Mouse (Mus musculus) heart, embryonic 10.5 days (tissue): ENCODE results near the gene Retnlb. TPM values are rescaled to one million over a fixed set of nuclear protein-coding genes. Genes with fewer than 3 reads are reported as not detected.
"Not testable (repeated sequence)": the region's sequence is repeated elsewhere in the genome, so short reads cannot be mapped to it uniquely, and the experiment has no call there.

Source experiments
- DNase-seq: peaks from one replicate; pipeline ENCODE4 v3.0.0-alpha.2; 2017; ENCODE audit warnings: low spot score
- H3K27ac ChIP-seq: fragments of 300-500 bp; sonication (generic); 2 replicates; pipeline ENCODE4 v1.5.1; 2016; ENCODE audit warnings: mild to moderate bottlenecking
- H3K27me3 ChIP-seq: fragments of 300-500 bp; sonication (generic); 2 replicates; pipeline ENCODE4 v1.6.1; 2016; ENCODE audit warnings: mild to moderate bottlenecking; ENCODE audit not compliant: poor library complexity, insufficient read depth, severe bottlenecking
- H3K36me3 ChIP-seq: fragments of 300-500 bp; sonication (generic); 2 replicates; pipeline ENCODE4 v1.6.1; 2016; ENCODE audit warnings: mild to moderate bottlenecking, moderate library complexity
- H3K4me1 ChIP-seq: fragments of 300-500 bp; sonication (generic); 2 replicates; pipeline ENCODE4 v1.6.1; 2016; ENCODE audit warnings: mild to moderate bottlenecking
- H3K4me3 ChIP-seq: fragments of 300-500 bp; sonication (generic); 2 replicates; pipeline ENCODE4 v1.5.1; 2016; ENCODE audit warnings: mild to moderate bottlenecking, moderate library complexity
- H3K9me3 ChIP-seq: fragments of 300-500 bp; sonication (generic); 2 replicates; pipeline ENCODE4 v1.6.1; 2016; ENCODE audit warnings: mild to moderate bottlenecking, moderate library complexity
- WGBS: fragments of 180-500 bp; shearing (Covaris S2); methylation state at CpG from one replicate; pipeline ENCODE4 v1.1.7; 2016; 5-methylcytosine and 5-hydroxymethylcytosine counted together
- polyA plus RNA-seq: library from polyadenylated mRNA; unstranded; fragments of >200 nt; fragmentation: Nextera tagmentation; extraction: Ambion mirVana; gene quantifications from 2 replicates; pipeline ENCODE4 v1.2.1, GENCODE M21; 2016

The Retnlb gene
- polyA plus RNA-seq, 1 experiment from 2014 or later = not detected

DNA sequence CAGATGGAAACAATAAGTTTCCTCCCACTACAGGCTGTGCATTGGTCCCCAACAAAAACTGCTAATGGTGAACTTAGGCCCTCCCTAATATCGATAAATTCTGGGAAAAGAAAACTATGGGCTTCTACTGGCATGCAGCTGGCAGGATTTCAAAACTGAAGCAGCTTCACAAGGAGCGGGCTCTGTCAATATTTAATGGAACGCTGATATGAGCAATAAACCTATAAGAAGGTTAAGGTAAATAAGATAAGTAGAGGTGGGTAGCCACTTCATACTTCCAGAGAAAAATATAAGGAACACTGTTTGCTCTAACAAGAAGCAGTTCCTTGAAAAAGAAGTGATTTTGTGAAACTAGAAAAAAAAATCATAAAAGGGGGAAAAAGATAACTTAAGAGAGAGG lies 9.8 kb downstream of the Retnlb start:
- Histone ChIP-seq H3K36me3 (no peaks in the 10 kb centered on the region), H3K4me1 (no peaks in the 10 kb centered on the region), H3K27ac (no peak overlapping the region), H3K9me3 (no peaks in the 10 kb centered on the region), H3K4me3 (no peak overlapping the region), H3K27me3 (no peaks in the 10 kb centered on the region)
- DNase-seq = no peak
- 75% methylated on average over 3 of the region's 3 CpGs for WGBS

DNA sequence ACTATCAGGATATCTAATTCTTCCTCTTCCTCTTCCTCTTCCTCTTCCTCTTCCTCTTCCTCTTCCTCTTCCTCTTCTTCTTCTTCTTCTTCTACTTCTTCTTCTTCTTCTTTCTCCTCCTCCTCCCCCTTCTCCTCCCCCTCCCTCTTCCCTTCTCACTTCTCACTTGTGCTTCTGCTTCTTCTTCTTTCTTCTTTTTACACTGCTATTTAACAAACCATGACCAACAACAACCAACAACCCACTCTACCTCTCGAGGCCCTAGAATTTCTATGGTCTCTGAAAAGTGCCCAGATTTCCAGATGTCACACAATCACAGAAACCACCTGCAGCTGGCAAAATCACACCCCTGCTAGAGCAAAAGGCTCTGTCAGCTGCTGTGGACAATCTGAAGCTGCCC lies 11.0 kb downstream of the Retnlb start:
- Histone ChIP-seq H3K27me3 (no peaks in the 10 kb centered on the region), H3K4me3 (no peak overlapping the region), H3K36me3 (no peaks in the 10 kb centered on the region), H3K27ac (no peak overlapping the region), H3K4me1 (no peaks in the 10 kb centered on the region), H3K9me3 (no peaks in the 10 kb centered on the region)
- DNase-seq = no peak
- WGBS = 50% methylated on average over 1 of the region's 1 CpGs

DNA sequence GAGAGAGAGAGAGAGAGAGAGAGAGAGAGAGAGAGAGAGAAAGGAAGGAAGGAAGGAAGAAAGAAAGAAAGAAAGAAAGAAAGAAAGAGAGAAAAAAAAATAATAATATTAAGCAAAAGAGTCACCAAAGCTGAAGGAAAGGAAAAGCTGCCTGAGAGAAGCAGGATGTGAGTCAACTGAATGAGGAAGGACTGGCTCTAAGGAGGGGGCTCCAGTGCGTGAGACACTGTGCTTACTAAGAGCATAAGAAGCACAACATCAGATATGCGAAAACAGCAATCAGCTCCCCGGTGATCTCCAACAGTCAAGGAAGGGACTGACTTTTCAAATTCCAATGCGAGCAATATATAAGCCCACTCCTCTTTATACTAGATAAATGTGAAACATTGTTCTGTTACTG lies 12.4 kb downstream of the Retnlb start:
- Histone ChIP-seq H3K27ac (no peak overlapping the region), H3K9me3 (no peaks in the 10 kb centered on the region), H3K4me3 (no peak overlapping the region), H3K4me1 (no peaks in the 10 kb centered on the region), H3K36me3 (no peaks in the 10 kb centered on the region), H3K27me3 (no peaks in the 10 kb centered on the region)
- WGBS = 73% methylated on average over 4 of the region's 4 CpGs
- no peak for DNase-seq

DNA sequence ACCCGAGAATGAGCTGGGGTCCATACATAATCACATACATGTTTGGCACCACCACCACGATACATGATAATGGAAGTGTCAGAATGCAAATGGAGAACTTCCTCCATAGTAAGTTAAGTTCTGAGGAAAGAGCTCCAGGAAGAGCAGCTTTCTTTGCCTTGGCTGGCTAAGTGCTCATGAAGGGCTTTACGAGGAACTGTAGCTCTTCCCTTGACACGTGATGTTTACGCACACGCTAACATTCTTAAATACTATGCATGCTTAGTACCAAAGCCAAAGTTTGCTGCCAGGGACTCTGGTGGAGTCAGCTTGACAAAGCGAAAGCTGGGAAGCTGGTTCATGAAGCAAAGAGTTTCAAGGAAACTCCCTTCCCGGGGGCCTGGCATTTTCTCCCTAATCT lies 15.4 kb downstream of the Retnlb start:
- no peaks in the 10 kb centered on the region for H3K36me3 ChIP-seq
- no peak overlapping the region for H3K4me3 ChIP-seq
- DNase-seq = no peak
- no peaks in the 10 kb centered on the region for H3K27me3 ChIP-seq
- whole genome bisulfite sequencing = 68% methylated on average over 8 of the region's 8 CpGs
- H3K27ac ChIP-seq = no peak overlapping the region
- H3K4me1 ChIP-seq = no peaks in the 10 kb centered on the region
- no peaks in the 10 kb centered on the region for H3K9me3 ChIP-seq

DNA sequence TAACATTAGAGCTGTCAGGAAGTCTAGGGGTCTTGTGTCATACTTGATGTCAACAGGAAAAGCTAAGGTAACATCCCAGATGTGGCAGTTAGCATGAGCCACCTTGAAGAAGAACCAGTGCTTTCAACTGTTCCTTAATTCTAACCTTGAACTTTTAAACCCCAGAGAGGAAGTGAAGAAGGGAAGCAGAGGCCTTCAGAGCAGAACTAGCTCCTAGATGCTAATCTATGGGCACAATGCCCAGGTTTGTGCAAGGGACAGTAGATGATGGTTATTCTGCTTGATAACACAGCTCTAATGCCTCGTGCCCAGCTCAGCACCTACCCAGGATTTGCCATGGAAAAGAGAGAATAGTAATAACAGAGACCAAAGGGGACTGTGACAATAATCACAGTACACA lies 17.0 kb downstream of the Retnlb start:
- not testable (repeated sequence) for DNase-seq, H3K36me3 ChIP-seq, H3K27ac ChIP-seq, H3K27me3 ChIP-seq, H3K4me3 ChIP-seq, H3K4me1 ChIP-seq, H3K9me3 ChIP-seq
- 50% methylated on average over 1 of the region's 1 CpGs for WGBS

DNA sequence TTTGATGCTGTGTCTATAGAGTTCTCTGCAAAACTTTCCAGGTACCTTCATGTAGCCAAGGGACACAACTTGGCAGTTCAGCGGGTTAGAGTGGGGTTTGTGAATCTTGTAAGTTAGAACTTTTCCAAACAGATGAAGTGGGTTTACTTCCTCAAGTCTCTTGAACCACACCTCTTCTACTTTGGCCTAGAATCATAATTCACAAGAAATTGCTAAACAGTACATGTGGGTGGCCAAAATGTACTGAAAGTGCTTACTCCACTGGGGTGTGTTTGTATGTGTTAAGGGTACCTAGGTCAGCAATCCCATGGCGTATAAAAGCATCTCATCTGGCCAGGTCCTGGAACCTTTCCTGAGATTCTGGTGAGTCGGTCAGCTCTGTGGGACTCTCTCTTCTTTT lies 25.6 kb downstream of the Retnlb start, which contains the start of gene Retnla:
Gene Retnla (plus strand): TSS at position 286 of the 400 bp plus-strand sequence.
- WGBS = 79% methylated on average over 3 of the region's 3 CpGs
- Histone ChIP-seq H3K4me3 (no peak within 1 kb of the TSS), H3K27me3 (no peaks in the 10 kb centered on the region), H3K4me1 (no peaks in the 10 kb centered on the region), H3K9me3 (no peaks in the 10 kb centered on the region), H3K36me3 (no peaks in the 10 kb centered on the region), H3K27ac (no peak within 1 kb of the TSS)
- no peak for DNase-seq

DNA sequence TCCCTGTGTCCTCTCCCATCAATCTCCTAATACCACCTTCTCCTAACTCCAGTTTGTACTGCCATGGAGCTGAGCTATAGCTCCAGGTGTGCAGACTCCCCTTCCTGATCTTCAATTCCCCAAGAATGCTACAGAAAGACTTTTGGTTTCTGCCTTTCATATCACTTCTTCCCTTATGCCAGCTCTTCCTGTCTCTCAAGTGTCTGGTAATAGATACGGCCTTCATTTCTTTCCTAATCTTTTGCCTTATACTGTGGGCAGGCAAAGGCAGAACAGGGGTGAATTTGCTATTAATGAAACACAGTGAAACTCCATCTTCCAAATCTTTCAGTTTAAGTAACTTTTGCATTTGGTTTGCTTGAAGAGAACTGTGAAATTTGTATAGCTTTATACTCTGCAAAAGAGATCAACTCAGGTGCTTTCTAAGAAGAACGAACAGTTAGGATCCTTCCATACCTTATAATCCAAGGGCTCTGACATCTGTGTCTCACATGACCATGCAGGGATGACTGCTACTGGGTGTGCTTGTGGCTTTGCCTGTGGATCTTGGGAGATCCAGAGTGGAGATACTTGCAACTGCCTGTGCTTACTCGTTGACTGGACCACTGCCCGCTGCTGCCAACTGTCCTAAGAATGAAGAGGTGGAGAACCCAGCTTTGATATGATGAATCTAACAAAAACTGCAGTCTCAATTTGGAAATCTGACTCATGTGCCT lies 27.2 kb downstream of the Retnlb start:
- no peaks in the 10 kb centered on the region for H3K4me1 ChIP-seq
- H3K36me3 ChIP-seq = no peaks in the 10 kb centered on the region
- WGBS = 80% methylated on average over 4 of the region's 4 CpGs
- no peak overlapping the region for H3K27ac ChIP-seq
- H3K4me3 ChIP-seq = no peak overlapping the region
- no peaks in the 10 kb centered on the region for H3K27me3 ChIP-seq
- DNase-seq = no peak
- no peaks in the 10 kb centered on the region for H3K9me3 ChIP-seq

DNA sequence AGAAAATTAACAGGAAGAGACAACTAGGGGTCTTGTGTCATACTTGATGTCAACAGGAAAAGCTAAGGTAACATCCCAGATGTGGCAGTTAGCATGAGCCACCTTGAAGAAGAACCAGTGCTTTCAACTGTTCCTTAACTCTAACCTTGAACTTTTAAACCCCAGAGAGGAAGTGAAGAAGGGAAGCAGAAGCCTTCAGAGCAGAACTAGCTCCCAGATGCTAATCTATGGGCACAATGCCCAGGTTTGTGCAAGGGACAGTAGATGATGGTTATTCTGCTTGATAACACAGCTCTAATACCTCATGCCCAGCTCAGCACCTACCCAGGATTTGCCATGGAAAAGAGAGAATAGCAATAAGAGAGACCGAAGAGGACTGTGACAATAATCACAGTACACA lies 48.3 kb downstream of the Retnlb start:
- WGBS = 89% methylated on average over 1 of the region's 1 CpGs
- H3K36me3 ChIP-seq, DNase-seq, H3K4me1 ChIP-seq, H3K27ac ChIP-seq, H3K27me3 ChIP-seq, H3K9me3 ChIP-seq, H3K4me3 ChIP-seq: not testable (repeated sequence)

DNA sequence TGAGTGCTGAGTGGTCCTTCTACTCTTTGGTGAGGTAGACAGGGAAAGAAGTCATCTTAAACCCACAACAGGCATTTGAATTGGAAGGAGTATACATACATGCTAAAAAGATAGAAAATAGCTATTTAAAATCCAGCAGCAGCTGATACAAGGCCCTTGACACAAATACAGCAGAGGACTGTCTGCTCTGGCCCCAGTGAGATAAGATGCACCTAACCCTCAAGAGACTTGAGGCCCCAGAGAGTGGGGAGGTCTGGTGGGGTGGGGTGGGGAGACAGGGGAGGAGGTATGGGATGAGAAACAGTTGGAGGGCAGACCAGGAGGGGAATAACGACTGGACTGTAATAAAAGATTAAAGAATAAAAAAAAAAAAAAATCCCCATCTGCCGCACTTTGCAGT lies 51.0 kb downstream of the Retnlb start:
- Histone ChIP-seq H3K36me3 (no peaks in the 10 kb centered on the region), H3K4me3 (no peak overlapping the region), H3K4me1 (no peaks in the 10 kb centered on the region), H3K27me3 (no peaks in the 10 kb centered on the region), H3K27ac (no peak overlapping the region), H3K9me3 (no peaks in the 10 kb centered on the region)
- DNase-seq = no peak
- WGBS = 69% methylated on average over 2 of the region's 2 CpGs

Other genes with a start within 250 kb of the Retnlb start
- gene Trat1, start 44.8 kb upstream of the Retnlb start, polyA plus RNA-seq = not detected in 2 replicates
- not detected in 2 replicates for gene Retnla, start 25.7 kb downstream of the Retnlb start, polyA plus RNA-seq
- not detected in 2 replicates for gene Retnlg, start 55.8 kb downstream of the Retnlb start, polyA plus RNA-seq
- 23.2 and 26.3 TPM in 2 replicates for gene Dzip3, start 177.3 kb downstream of the Retnlb start, polyA plus RNA-seq
- gene Cip2a, start 177.3 kb downstream of the Retnlb start, polyA plus RNA-seq = 30.4 and 31.8 TPM in 2 replicates
- 0.02 TPM in 1 of 2 replicates, not detected in the other for gene Myh15, start 240.6 kb downstream of the Retnlb start, polyA plus RNA-seq